Mouse (Mus musculus): ENCODE results near the gene Krt20.

Krt20 gene

GRCm38 (mm10) chr11:99399956-99400549 lies 37.9 kb downstream of the Krt20 start:
- DNase-seq: no peak

DNA sequence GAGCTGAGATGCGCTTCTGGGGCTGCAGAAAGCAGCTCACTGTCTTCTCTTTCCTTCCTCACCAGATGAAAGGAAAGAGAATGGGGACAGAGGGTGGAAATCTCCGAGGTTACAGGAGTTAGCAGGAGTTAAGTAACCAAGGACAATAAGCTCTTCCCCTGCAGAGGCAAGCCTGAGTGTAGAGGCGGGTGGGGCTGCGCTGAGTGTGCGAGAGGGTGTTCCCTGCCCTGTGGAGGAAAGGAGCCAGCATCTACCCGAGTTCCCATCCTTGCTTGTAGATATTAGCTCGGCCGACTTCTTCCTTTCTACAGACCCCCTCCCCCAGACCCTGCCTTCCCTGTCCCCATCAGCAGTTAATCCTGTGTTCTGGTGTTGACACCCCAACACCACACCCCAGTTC lies 39.1 kb downstream of the Krt20 start:
- DNase-seq: no peak

DNA sequence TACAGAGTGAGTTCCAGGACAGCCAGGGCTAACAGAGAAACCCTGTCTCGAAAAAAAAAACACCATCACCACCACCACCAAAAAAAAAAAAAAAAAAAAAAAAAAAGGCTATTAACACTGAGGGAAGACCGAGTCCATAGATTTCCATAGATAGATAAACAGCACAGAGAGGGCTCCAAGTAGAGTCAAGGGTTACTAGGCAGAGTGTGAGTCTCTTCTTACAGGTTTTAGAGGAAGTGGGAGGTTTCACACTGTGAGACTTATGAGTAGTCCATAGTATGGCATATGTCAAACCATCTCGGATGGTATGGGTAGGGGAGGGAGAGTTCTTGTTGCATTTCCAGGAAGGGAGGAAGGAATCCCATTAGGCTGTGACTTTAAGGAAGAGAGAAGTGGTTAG lies 39.9 kb downstream of the Krt20 start:
- DNase-seq: no peak

DNA sequence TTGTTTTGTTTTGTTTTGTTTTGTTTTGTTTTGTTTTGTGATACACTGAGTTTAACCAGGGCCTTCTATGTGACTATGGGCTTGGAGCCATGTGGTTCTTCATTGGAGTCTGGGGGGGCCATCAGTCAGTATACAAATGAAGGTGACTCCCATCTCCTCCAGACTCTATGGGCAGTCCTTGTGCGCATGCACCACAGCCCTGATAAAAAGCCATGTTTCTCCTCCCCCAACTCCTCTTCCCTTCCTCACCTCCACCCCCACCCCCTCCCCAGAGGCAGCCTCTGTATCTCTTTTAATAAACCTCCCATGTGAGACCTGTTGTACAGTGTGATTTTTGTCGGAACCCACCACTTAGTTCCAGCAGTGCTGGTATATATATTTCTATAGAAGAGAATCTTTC lies 41.3 kb downstream of the Krt20 start:
- DNase-seq: no peak

DNA sequence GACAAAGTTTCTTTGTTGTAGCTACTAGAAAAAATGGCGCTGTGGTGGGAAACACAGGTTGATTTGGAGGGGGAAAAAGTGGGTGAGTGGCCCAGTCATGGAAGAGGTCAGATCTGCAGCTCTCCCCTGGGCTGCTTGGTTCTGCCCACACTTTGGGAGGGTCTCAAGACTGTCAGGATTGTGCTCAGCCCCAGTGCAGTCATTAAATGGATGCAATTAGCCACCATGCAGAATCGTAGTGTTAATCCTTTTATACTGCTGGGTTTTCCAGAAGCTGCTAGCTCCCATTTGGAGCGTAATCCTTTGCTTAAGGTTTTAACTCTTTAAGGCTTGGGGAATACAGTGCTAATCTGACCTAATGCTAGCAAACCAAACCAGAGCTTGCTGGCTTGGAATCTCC lies 41.9 kb downstream of the Krt20 start:
- no peak for DNase-seq

GRCm38 (mm10) chr11:99392492-99392891 lies 45.5 kb downstream of the Krt20 start:
- DNase-seq: no peak

DNA sequence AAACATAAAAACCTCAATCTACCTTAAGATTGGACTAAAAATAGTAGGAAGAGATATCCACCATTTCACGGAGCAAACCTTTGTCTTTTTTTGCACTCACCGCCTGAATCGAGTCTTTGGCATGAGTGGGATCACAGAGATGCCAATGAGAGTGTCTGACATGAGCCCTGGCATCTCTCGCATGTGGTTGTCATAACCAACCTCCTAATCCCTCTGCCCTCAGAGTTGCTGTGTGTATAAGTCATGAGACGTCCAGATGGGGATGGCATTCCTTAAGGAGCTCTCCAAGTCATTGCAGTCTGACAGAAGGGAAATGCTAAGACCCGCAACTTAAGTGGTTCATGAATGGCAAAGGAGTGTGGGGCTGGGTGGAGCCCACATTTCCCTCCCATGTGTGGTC lies 46.6 kb downstream of the Krt20 start:
- peak; percentile 35 to 52 for DNase-seq

DNA sequence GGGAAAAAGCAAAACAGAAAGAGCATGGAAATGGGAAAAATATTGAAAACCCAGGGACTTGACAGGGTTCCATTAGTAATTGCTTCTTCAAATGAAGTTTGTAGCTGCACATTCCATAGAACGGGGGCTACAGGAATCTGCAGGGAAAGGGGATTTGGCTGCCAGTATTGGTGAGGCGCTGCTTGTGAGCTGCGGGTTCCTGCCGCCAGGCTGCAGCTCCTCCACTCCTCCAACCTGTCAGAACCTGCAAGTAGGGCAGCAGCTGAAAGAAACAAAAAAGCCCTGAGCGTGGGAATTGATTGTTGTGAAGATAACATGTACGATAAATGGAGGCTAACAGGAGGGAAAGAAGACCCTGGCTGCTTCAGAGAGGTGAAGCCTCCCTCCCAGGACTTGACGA lies 47.1 kb downstream of the Krt20 start:
- DNase-seq: peak in 1 of 2 experiments; percentile 26

- DNase-seq: no peak
Measured at GRCm38 (mm10) chr11:99389264-99389663, 48.7 kb downstream of the Krt20 start, which contains the start of gene Krt10. Krt10 (minus strand) TSS chr11:99389364.

- DNase-seq: no peak
Measured at GRCm38 (mm10) chr11:99388661-99389060, 49.3 kb downstream of the Krt20 start.

- DNase-seq: peak; percentile 90 to 91
Measured at GRCm38 (mm10) chr11:99385813-99386721, 51.9 kb downstream of the Krt20 start.

DNA sequence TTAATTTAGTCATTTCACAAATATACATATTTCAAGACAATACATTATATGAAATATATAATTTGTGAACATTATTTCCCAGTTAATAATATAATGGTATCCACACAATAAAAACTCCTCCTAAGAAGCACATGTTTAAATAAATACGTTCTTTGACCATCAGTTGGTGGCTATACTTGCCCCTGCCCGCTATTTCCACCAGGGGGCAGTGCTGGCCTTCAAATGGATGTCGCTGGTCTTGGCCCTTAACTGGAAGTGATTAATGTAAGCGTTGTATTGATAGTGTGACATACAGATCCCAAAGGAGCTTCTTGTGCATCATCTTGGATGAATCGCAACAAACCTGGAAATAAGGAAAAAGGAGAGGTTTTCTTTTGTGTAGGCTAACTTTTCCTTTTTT lies 58.4 kb downstream of the Krt20 start:
- peak; percentile 86 to 90 for DNase-seq

All from cerebellum, postnatal 14 days (tissue).